8 mouse cellular contexts compared by ENCODE assay signal in genomic region chr1:153748549-153748948, GRCm38 (mm10). TPM values are rescaled to one million over a fixed set of nuclear protein-coding genes. Genes with fewer than 3 reads are reported as not detected.
A peak's percentile ranks its signal among the peaks of the same experiment; 100 is the strongest.
DNase-seq lines count a peak whose midpoint lies in the region; ATAC-seq and TF ChIP-seq lines count a peak whose summit lies in the region.

No protein-coding gene starts in this region.

- ATAC-seq in forebrain, embryonic 11.5 days (replicated peaks; ENCODE audit: low FRiP score) = peak; percentile 16
- ATAC-seq in lung, postnatal 0 days = peak; percentile 30

- no peaks in the 10 kb centered on the region for H3K9me3 ChIP-seq in forebrain, embryonic 11.5 days (ENCODE audit: control insufficient read depth, low read length)
- H3K9me3 ChIP-seq in lung, postnatal 0 days (ENCODE audit: low read length) = no peaks in the 10 kb centered on the region

- H3K4me3 ChIP-seq in forebrain, embryonic 11.5 days (ENCODE audit: low read depth, low read length) = no peak overlapping the region
- peak overlapping the region; percentile 37 for H3K4me3 ChIP-seq in lung, postnatal 0 days (ENCODE audit: low read depth, low read length)

- no peak overlapping the region for H3K4me2 ChIP-seq in forebrain, embryonic 11.5 days (ENCODE audit: low read depth, low read length, severe bottlenecking)
- peak overlapping the region; percentile 65 for H3K4me2 ChIP-seq in lung, postnatal 0 days (replicated peaks; ENCODE audit: low read depth, low read length)

- peaks cover 3% of the 10 kb centered on the region; the same call in 1 of the 2 replicates for H3K4me1 ChIP-seq in forebrain, embryonic 11.5 days (replicated peaks; ENCODE audit: control insufficient read depth, insufficient read depth, low read length)
- peaks cover 10% of the 10 kb centered on the region; the same call in 1 of the 2 replicates for H3K4me1 ChIP-seq in lung, postnatal 0 days (ENCODE audit: insufficient read depth, low read depth, low read length)

- 8% methylated on average over 1 of the region's 1 CpGs for WGBS in forebrain, embryonic 11.5 days
- 0% methylated on average over 1 of the region's 1 CpGs for WGBS in lung, postnatal 0 days

- DNase-seq in right cerebral cortex, postnatal 4 days = peak; percentile 46
- DNase-seq in right cerebral cortex, adult 2 months (ENCODE audit: low spot score in 2 of 2) = no peak
- DNase-seq in forebrain, embryonic 11.5 days (ENCODE audit: low spot score) = peak; percentile 62
- peak; percentile 33 for DNase-seq in kidney, adult 11 months
- DNase-seq in lung, postnatal 0 days (ENCODE audit: low spot score) = peak; percentile 77
- DNase-seq in retina, embryonic 14.5 days (ENCODE audit: low spot score) = peak; percentile 60
- no peak for DNase-seq in layer of hippocampus, adult 9-11 months
- DNase-seq in cerebellum, postnatal 4 days (ENCODE audit: low spot score in 2 of 2) = no peak

- H3K36me3 ChIP-seq in forebrain, embryonic 11.5 days (ENCODE audit: control insufficient read depth, insufficient read depth, low read length) = no peaks in the 10 kb centered on the region
- H3K36me3 ChIP-seq in lung, postnatal 0 days (ENCODE audit: insufficient read depth, low read length) = no peaks in the 10 kb centered on the region

- no peak; the same call in 1 of the 2 replicates for TF ChIP-seq CTCF in lung, postnatal 0 days (IDR thresholded peaks at IDR 0.05)

- H3K27me3 ChIP-seq in forebrain, embryonic 11.5 days (ENCODE audit: control insufficient read depth, insufficient read depth, low read length) = no peaks in the 10 kb centered on the region
- H3K27me3 ChIP-seq in lung, postnatal 0 days (replicated peaks; ENCODE audit: insufficient read depth, low read length) = no peaks in the 10 kb centered on the region

- no peak for TF ChIP-seq EP300 in lung, postnatal 0 days (IDR thresholded peaks at IDR 0.05)

- no peak overlapping the region for H3K27ac ChIP-seq in forebrain, embryonic 11.5 days (ENCODE audit: low read depth, low read length)
- peak overlapping the region; percentile 86 for H3K27ac ChIP-seq in lung, postnatal 0 days (ENCODE audit: low read length)

- no peak overlapping the region for H3K9ac ChIP-seq in forebrain, embryonic 11.5 days (ENCODE audit: low read length)
- H3K9ac ChIP-seq in lung, postnatal 0 days (replicated peaks; ENCODE audit: low read depth) = no peak overlapping the region

RNA-seq across cellular contexts. Expression of gene Rnasel, which starts 0.7 kb away (rescaled TPM):
- 19.3 and 19.5 TPM in 2 replicates for polyA plus RNA-seq in forebrain, embryonic 11.5 days (2014; fragmentation: Nextera tagmentation; extraction: Ambion mirVana)
- polyA plus RNA-seq in lung, postnatal 0 days (2015; fragmentation: Nextera tagmentation; extraction: Ambion mirVana) = 13.1 and 16.6 TPM in 2 replicates

RNA-seq across cellular contexts. Expression of gene Rgs16, which starts 8.4 kb away (rescaled TPM):
- polyA plus RNA-seq in forebrain, embryonic 11.5 days (2014; fragmentation: Nextera tagmentation; extraction: Ambion mirVana) = 24.3 and 25.3 TPM in 2 replicates
- polyA plus RNA-seq in lung, postnatal 0 days (2015; fragmentation: Nextera tagmentation; extraction: Ambion mirVana) = 3.8 and 8.4 TPM in 2 replicates

Comparison
In these comparisons a context has a peak if more than half of its experiments do, and no peak if none do; other contexts are left out.
1. DNase-seq: peak in right cerebral cortex, postnatal 4 days (single experiment), forebrain, embryonic 11.5 days (single experiment), kidney, adult 11 months (single experiment), lung, postnatal 0 days (single experiment) and retina, embryonic 14.5 days (single experiment); none in right cerebral cortex, adult 2 months (0 of 2), layer of hippocampus, adult 9-11 months (single experiment) and cerebellum, postnatal 4 days (0 of 2).